Mouse (Mus musculus) urinary bladder, adult 2 months (tissue): ENCODE data around the gene Xlr5a. TPM values are rescaled to one million over a fixed set of nuclear protein-coding genes. Genes with fewer than 3 reads are reported as not detected.
"Not testable (repeated sequence)": the region's sequence is repeated elsewhere in the genome, so short reads cannot be mapped to it uniquely, and the experiment has no call there.

Experiments
- DNase-seq: peaks from one replicate; pipeline ENCODE4 v3.0.0; 2022; ENCODE audit warnings: low spot score
- polyA plus RNA-seq: library from polyadenylated mRNA; depleted of rRNA; stranded (reverse); fragments of >200 nt; gene quantifications from 2 replicates; pipeline ENCODE4 v1.2.3, GENCODE M21; 2012; rRNA removed

Gene Xlr5a
- polyA plus RNA-seq, 1 experiment, result 0.04 TPM

DNA sequence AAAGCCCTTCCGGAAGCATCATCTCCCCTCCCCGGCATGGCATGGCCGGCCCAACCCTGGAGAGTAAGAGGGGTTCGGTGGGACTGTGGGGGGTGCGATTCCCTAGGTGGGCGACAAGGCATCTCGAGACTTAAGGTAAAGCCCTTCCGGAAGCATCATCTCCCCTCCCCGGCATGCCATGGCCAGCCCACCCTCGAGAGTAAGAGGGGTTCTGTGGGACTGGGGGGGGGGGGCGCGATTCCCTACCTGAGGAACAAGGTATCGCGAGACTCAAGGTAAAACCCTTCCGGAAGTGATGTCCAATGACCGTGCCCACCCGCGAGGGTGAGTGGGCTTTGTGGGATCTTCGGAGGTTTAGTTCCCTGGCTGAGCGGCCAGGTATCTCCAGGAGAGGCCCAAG, 144.3 kb downstream of the Xlr5a start, which contains the start of gene Xlr5b:
Xlr5b (plus strand) TSS at position 301 of the 400 bp plus-strand sequence.
- DNase-seq, result not testable (repeated sequence)

DNA sequence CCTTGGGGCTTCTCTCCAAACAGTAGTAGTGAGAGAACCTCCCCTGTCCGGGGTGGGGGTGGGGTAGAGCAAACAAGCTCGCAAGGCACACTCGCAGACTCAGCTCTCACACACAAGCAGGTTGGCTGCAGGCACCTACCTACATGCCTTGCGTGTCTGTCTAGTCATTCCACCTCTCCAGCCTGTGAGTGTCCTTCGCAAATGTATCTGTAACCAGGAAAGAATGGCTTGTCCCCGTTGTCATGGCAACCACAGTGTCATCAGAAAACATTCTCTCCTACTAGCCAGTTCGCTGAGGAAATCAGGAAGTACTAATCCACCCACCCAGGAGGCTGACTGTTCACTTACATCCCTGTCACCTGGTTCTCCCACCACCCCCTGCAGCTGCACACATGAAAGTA, 149.6 kb downstream of the Xlr5a start:
- not testable (repeated sequence) for DNase-seq

DNA sequence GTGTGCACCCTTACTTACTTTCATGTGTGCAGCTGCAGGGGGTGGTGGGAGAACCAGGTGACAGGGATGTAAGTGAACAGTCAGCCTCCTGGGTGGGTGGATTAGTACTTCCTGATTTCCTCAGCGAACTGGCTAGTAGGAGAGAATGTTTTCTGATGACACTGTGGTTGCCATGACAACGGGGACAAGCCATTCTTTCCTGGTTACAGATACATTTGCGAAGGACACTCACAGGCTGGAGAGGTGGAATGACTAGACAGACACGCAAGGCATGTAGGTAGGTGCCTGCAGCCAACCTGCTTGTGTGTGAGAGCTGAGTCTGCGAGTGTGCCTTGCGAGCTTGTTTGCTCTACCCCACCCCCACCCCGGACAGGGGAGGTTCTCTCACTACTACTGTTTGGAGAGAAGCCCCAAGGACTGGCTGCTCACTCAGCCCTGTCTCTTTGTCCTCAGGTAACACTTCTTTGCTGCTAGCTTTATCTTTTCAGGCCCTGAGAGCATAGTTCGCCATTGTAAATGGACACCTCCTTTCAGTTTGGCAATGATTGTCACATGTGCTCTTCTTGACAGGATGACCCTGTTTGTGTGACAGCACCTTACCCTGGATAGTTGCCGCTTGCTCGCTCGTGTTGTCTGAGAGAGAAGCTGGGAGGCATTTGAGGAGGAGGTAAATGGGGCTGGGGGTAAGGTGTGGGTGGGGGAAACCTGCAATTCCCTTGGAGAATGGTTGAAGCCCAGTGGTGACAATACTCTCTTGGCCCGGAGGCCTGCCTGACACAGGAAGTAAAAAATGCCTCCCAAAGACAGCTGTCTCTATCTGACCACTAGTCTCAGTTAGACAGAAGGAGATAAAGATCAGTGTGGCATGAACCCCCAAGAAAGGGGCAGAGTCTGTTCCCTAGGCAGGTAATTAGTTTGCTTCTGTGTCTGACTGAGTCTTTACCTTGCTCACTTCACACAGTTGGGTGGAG, 169.6 kb downstream of the Xlr5a start:
- DNase-seq, result not testable (repeated sequence)

DNA sequence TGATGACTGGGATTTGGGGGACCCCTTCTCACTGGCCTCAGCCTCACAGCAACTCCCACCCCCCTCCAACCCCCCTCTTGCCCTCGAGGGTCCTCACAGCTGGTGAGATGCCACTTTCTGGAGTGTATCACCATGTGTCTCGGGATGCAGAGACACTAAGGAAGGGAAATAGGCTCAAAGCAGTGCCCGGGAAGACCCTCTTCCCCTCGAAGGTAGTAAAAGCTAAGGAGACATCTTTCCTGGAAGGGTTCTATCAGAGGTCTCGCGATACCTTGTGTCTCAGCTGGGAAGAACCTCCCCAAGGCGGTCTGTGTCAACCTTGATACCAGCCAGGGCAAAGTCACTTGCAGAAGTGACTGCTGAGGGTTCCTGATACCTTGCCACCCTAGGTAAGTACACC, 176.0 kb downstream of the Xlr5a start, which contains the start of gene Gm14685:
Gm14685 (plus strand) TSS at position 301 of the 400 bp plus-strand sequence.
- not testable (repeated sequence) for DNase-seq

DNA sequence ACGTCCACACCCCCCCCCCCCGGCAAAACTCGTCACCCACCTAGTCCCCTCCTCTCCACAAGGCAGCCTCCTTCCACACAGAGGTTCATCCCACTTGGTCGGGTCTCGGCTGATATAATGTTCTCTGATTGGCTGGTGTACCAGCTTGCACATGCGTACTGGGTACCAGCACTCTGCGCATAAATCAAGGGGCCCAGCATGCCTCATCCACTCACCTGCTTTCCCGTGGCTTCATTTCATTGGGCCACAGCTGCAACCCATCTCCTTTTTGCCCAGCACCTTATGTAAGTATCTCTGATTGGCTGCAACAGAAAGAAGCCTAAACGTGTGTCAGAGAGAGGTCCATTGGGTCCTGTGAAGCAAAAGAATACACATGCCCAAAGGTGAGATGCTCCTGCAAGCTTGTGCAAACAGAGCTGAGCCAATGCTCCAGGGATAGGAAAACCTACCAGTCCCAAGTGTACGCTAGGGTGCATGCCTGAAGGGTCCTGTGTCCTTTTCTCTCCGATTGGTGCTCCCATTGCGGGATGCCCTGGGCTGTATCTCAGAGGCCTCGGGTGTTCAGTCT, 195.8 kb downstream of the Xlr5a start, which contains the start of gene Xlr3a:
Xlr3a (minus strand) TSS at position 155 of the 568 bp plus-strand sequence.
- not testable (repeated sequence) for DNase-seq

DNA sequence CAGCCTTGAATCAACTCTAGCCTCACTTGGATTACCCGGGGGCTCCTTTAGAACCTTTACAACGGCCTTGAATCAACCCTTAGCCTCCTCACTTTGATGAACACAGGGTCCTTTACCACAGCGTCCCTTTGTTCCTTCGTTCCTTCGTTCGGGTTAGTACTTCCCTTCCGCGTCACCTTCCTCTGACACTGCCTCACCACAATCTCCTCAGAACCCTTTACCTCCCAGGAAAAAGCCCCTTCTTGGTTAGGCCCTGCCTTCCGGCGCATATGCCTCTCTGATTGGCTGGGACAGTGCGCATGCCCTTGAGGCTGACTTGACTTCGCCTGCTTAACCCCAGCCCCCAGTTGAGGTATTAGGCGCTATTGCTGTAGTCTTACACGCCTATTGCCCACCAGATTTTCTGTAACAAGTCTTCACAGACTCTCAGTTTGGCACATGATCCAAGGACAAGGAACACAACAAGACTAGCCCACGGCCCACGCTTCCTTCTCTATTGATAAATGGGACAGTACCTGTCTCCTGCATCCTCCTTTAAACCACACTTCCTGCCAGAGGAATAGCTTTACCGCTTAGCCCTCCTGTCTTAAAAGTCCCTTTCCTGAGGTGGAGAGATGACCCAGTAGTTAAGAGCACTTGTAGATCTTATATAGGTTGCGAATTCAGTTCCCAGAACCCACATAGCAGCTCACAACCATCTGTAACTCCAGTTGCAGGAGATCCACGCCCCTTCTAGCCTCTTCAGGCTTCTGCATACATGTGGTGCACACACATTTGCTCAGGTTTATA, 210.3 kb downstream of the Xlr5a start, which contains the start of gene Xlr4a:
Xlr4a (minus strand) TSS at position 212 of the 789 bp plus-strand sequence.
- DNase-seq, result not testable (repeated sequence)

DNA sequence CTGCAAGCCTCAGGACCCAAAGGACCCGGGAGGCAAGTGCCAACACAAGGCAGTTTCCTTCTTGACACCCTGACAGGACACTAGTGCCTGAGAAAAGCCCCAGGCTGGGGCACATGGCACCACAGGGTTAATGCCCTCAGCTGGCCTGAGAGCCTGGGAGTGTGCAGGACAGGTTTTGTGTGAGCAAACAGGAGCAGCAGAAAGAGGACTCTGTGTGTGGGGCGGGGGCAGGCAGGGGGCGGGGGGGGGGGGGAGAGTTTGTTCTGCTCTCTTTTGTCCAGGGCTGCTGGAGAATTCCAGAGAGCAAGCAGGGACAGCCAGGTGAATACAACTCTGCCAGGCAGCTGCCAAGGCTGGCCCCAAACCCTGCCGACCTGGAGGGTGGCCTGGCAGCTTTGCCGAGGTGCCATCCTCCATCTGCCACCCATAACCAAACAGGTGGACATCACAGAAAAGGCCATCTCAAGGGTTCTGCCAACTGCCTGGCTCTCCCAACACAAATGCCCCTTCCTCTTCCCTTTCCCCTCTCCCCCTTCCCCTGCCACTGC, 225.9 kb downstream of the Xlr5a start:
- DNase-seq, result not testable (repeated sequence)

DNA sequence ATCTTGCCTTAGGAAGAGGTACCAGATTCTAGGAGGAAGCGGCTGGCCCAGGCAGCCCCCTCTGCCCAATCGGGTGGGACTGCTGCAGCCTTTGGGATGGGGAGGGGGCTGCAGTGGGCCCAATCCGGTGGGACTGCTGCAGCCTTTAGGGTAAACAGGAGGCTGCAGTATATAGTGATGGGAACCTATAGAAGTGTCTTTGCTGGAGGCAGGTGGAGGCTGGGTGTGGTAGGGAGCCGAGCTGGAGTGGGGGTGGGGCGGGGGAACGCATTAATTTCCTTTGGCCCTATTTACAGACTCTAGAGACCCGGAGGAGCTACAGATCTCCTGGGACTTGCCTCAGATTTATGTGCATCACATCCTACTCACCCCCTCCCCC, 228.4 kb downstream of the Xlr5a start, which contains the start of gene Pnma3:
Pnma3 (plus strand) TSS at position 373 of the 379 bp plus-strand sequence.
- no peak for DNase-seq

DNA sequence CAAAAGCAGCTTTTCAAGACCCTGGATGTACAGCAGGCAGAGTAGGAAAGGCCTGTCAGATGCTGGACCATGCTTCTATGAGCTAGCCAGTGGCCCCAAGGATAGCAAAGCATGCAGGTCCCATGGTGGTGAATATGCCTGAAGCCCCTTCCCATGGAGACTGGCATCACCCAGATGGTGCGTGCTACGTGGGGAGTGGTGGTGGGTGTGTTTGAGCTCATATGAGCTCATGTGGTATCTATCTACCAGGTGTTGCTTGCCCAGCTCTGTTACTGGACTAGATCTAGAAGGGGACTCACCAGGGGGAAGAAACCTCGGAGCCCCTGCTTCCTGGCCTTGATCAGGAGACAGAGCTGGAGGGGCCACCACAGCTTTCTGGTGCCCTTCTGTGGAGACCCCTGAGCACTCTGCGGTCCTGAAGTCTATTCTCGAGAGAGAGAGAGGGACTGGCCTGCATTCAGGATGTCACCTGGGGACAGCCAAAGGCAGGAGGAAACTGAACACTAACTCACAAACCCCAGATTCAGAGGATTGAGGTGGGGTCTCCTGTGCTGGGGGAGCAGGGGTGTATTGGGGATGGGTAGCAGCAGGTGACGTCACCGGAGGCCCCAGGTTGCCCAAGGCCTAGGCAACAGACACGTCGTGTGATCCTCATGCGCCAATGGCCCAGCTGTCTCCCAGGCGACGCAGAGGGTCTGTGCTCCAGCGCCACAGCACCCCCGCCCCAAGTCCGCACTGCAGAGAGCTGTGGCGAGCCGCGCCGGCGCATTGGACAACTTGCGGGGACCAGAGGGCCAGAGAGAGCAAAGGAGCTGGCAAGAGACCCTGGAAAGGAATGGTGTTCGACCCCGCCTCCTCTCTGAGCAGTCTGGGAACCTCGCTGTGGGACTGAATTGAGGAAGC, 229.0 kb downstream of the Xlr5a start:
- DNase-seq, result no peak

DNA sequence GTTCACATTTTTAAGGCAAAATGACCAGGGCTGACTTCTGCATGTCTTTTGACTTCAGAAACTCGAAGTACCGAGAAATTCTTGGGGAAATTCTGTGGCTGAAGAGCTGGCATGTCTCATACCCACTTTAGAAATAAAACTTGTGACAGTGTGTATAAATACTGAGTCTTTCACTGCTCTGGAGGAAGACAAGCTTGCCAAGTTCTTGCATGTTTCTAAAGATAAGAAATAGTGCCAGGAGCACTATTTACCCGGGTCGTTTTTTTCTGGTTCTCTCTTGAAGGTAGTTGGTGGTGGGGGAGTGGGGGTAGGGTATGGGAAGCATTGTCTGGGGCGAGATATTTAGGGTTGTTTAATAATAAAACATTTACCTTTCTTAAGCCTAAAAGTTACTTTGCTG, 230.5 kb downstream of the Xlr5a start:
- no peak for DNase-seq

DNA sequence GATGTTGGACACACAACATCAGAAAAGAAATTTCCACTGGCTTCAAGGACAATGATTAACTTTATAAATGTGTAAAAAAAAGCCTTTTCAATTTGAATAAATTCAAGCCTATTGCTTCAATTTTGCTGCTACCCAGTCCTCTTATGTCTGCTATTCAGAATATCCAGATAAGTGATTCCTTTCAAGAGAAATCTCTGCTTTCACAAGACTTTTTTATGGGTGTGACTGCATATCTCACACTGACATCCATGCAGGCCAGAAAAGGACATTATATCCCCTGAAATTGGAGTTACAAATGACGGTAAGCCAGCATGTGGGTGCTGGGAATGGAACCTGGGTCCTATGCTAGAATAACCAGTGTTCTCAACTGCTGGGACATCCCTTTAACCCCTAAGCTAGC, 231.2 kb downstream of the Xlr5a start:
- DNase-seq, result no peak

Other genes starting within 250 kb of the Xlr5a start
- gene Pnma3, start 228.2 kb downstream of the Xlr5a start, polyA plus RNA-seq, result 0.04 and 0.10 TPM in 2 replicates
- 1.4 and 3.0 TPM in 2 replicates for gene Xlr4a, start 210.5 kb downstream of the Xlr5a start, polyA plus RNA-seq
- 1.5 and 4.1 TPM in 2 replicates for gene Xlr3a, start 195.9 kb downstream of the Xlr5a start, polyA plus RNA-seq
- 0.04 and 0.06 TPM in 2 replicates for gene Gm14685, start 175.9 kb downstream of the Xlr5a start, polyA plus RNA-seq
- gene Xlr5b, start 144.2 kb downstream of the Xlr5a start, polyA plus RNA-seq, result not detected in 2 replicates
- gene DXBay18, start 143.5 kb downstream of the Xlr5a start, polyA plus RNA-seq, result not detected in 2 replicates
- gene Spin2d, start 116.0 kb downstream of the Xlr5a start, polyA plus RNA-seq, result not detected in 2 replicates
- 7.5 and 14.6 TPM in 2 replicates for gene Xlr3b, start 100.8 kb downstream of the Xlr5a start, polyA plus RNA-seq
- 2.0 and 2.4 TPM in 2 replicates for gene Xlr4b, start 78.6 kb downstream of the Xlr5a start, polyA plus RNA-seq
- gene F8a, start 64.7 kb downstream of the Xlr5a start, polyA plus RNA-seq, result 10.2 and 11.2 TPM in 2 replicates
- 0.52 and 1.3 TPM in 2 replicates for gene Xlr4c, start 49.8 kb downstream of the Xlr5a start, polyA plus RNA-seq
- not detected in 2 replicates for gene Xlr3c, start 27.6 kb downstream of the Xlr5a start, polyA plus RNA-seq
- gene Xlr5c, start within 50 bp of the Xlr5a start, polyA plus RNA-seq, result not detected in 2 replicates
- not detected in 2 replicates for gene Gm45015, start 43.9 kb upstream of the Xlr5a start, polyA plus RNA-seq
- gene Zfp275, start 49.6 kb upstream of the Xlr5a start, polyA plus RNA-seq, result 13.0 and 13.7 TPM in 2 replicates
- gene Gm18336, start 105.8 kb upstream of the Xlr5a start, polyA plus RNA-seq, result 0.33 and 0.38 TPM in 2 replicates
- gene Zfp92, start 118.1 kb upstream of the Xlr5a start, polyA plus RNA-seq, result 0.01 TPM in 2 replicates
- gene Trex2, start 142.4 kb upstream of the Xlr5a start, polyA plus RNA-seq, result 3.9 and 4.8 TPM in 2 replicates
- gene Haus7, start 166.1 kb upstream of the Xlr5a start, polyA plus RNA-seq, result 19.7 and 24.8 TPM in 2 replicates
- 589 and 923 TPM in 2 replicates for gene Bgn, start 190.6 kb upstream of the Xlr5a start, polyA plus RNA-seq
- gene Atp2b3, start 210.1 kb upstream of the Xlr5a start, polyA plus RNA-seq, result 0.53 and 0.56 TPM in 2 replicates